Mouse (Mus musculus): ENCODE data around the gene Slc39a11. TPM values are rescaled to one million over a fixed set of nuclear protein-coding genes. Genes with fewer than 3 reads are reported as not detected.

Gene Slc39a11
- polyA plus RNA-seq, 1 experiment from 2014 or later: 38.5 TPM

GRCm38 (mm10) chr11:113230410-113231132 is 419.3 kb downstream of the Slc39a11 start:
- no peak overlapping the region for H3K9ac ChIP-seq (ENCODE audit: low read depth, low read length)
- no peak overlapping the region for H3K27ac ChIP-seq (ENCODE audit: low read length)
- H3K4me3 ChIP-seq (ENCODE audit: low read depth, low read length): no peak overlapping the region
- H3K27me3 ChIP-seq (ENCODE audit: control insufficient read depth, insufficient read depth, low read depth, low read length): peaks cover 4% of the 10 kb centered on the region; the same call in 1 of the 2 replicates
- no peak for ATAC-seq
- no peaks in the 10 kb centered on the region for H3K36me3 ChIP-seq (ENCODE audit: control insufficient read depth, insufficient read depth, low read length)
- H3K4me2 ChIP-seq (ENCODE audit: low read length): no peak overlapping the region
- peaks cover 6% of the 10 kb centered on the region; the same call in 1 of the 2 replicates for H3K4me1 ChIP-seq (ENCODE audit: control insufficient read depth, insufficient read depth, low read length)
- WGBS: 45% methylated on average over 6 of the region's 6 CpGs
- H3K9me3 ChIP-seq (replicated peaks; ENCODE audit: control insufficient read depth, low read length, poor library complexity, severe bottlenecking): no peaks in the 10 kb centered on the region

- H3K4me2 ChIP-seq (ENCODE audit: low read length): no peak overlapping the region
- H3K9ac ChIP-seq (ENCODE audit: low read depth, low read length): no peak overlapping the region
- no peak overlapping the region for H3K4me3 ChIP-seq (ENCODE audit: low read depth, low read length)
- WGBS: 67% methylated on average over 3 of the region's 3 CpGs
- no peak for ATAC-seq
- H3K9me3 ChIP-seq (replicated peaks; ENCODE audit: control insufficient read depth, low read length, poor library complexity, severe bottlenecking): no peaks in the 10 kb centered on the region
- H3K36me3 ChIP-seq (ENCODE audit: control insufficient read depth, insufficient read depth, low read length): no peaks in the 10 kb centered on the region
- H3K4me1 ChIP-seq (ENCODE audit: control insufficient read depth, insufficient read depth, low read length): peaks cover 12% of the 10 kb centered on the region; the same call in 1 of the 2 replicates
- H3K27me3 ChIP-seq (ENCODE audit: control insufficient read depth, insufficient read depth, low read depth, low read length): peaks cover 13% of the 10 kb centered on the region
- no peak overlapping the region for H3K27ac ChIP-seq (ENCODE audit: low read length)
Observed at GRCm38 (mm10) chr11:113225748-113226147, 424.1 kb downstream of the Slc39a11 start.

- no peak overlapping the region for H3K27ac ChIP-seq (ENCODE audit: low read length)
- ATAC-seq: no peak
- peaks cover 16% of the 10 kb centered on the region for H3K27me3 ChIP-seq (ENCODE audit: control insufficient read depth, insufficient read depth, low read depth, low read length)
- no peak overlapping the region for H3K9ac ChIP-seq (ENCODE audit: low read depth, low read length)
- 0 out of 2 replicates have a peak, but pooled peaks cover 8% of the 10 kb centered on the region for H3K4me1 ChIP-seq (ENCODE audit: control insufficient read depth, insufficient read depth, low read length)
- H3K4me2 ChIP-seq (ENCODE audit: low read length): no peak overlapping the region
- no peaks in the 10 kb centered on the region for H3K36me3 ChIP-seq (ENCODE audit: control insufficient read depth, insufficient read depth, low read length)
- H3K4me3 ChIP-seq (ENCODE audit: low read depth, low read length): no peak overlapping the region
- no peaks in the 10 kb centered on the region for H3K9me3 ChIP-seq (replicated peaks; ENCODE audit: control insufficient read depth, low read length, poor library complexity, severe bottlenecking)
- WGBS: 60% methylated on average over 4 of the region's 4 CpGs
Observed at GRCm38 (mm10) chr11:113223756-113224323, 426.0 kb downstream of the Slc39a11 start.

GRCm38 (mm10) chr11:113221267-113222195 is 428.3 kb downstream of the Slc39a11 start:
- peaks cover 16% of the 10 kb centered on the region for H3K27me3 ChIP-seq (ENCODE audit: control insufficient read depth, insufficient read depth, low read depth, low read length)
- H3K9ac ChIP-seq (ENCODE audit: low read depth, low read length): no peak overlapping the region
- no peak overlapping the region for H3K4me3 ChIP-seq (ENCODE audit: low read depth, low read length)
- 0 out of 2 replicates have a peak, but pooled peaks cover 8% of the 10 kb centered on the region for H3K4me1 ChIP-seq (ENCODE audit: control insufficient read depth, insufficient read depth, low read length)
- no peaks in the 10 kb centered on the region for H3K9me3 ChIP-seq (replicated peaks; ENCODE audit: control insufficient read depth, low read length, poor library complexity, severe bottlenecking)
- H3K27ac ChIP-seq (ENCODE audit: low read length): 0 out of 2 replicates have a peak overlapping the region, but pooled peaks have one; percentile 12
- peak; percentile 67 for ATAC-seq
- H3K36me3 ChIP-seq (ENCODE audit: control insufficient read depth, insufficient read depth, low read length): no peaks in the 10 kb centered on the region
- peak overlapping the region; percentile 18 for H3K4me2 ChIP-seq (ENCODE audit: low read length)
- WGBS: 23% methylated on average over 18 of the region's 18 CpGs

GRCm38 (mm10) chr11:113220649-113221048 is 429.2 kb downstream of the Slc39a11 start:
- H3K27ac ChIP-seq (ENCODE audit: low read length): no peak overlapping the region
- H3K9me3 ChIP-seq (replicated peaks; ENCODE audit: control insufficient read depth, low read length, poor library complexity, severe bottlenecking): no peaks in the 10 kb centered on the region
- 0 out of 2 replicates have a peak, but pooled peaks cover 8% of the 10 kb centered on the region for H3K4me1 ChIP-seq (ENCODE audit: control insufficient read depth, insufficient read depth, low read length)
- no peaks in the 10 kb centered on the region for H3K36me3 ChIP-seq (ENCODE audit: control insufficient read depth, insufficient read depth, low read length)
- H3K4me2 ChIP-seq (ENCODE audit: low read length): no peak overlapping the region
- peaks cover 18% of the 10 kb centered on the region for H3K27me3 ChIP-seq (ENCODE audit: control insufficient read depth, insufficient read depth, low read depth, low read length)
- WGBS: 75% methylated on average over 2 of the region's 2 CpGs
- H3K4me3 ChIP-seq (ENCODE audit: low read depth, low read length): no peak overlapping the region
- no peak for ATAC-seq
- no peak overlapping the region for H3K9ac ChIP-seq (ENCODE audit: low read depth, low read length)

GRCm38 (mm10) chr11:113214741-113215140 is 435.1 kb downstream of the Slc39a11 start:
- Histone ChIP-seq H3K4me1 (ENCODE audit: control insufficient read depth, insufficient read depth, low read length) (no peaks in the 10 kb centered on the region), H3K4me3 (ENCODE audit: low read depth, low read length) (no peak overlapping the region), H3K36me3 (ENCODE audit: control insufficient read depth, insufficient read depth, low read length) (no peaks in the 10 kb centered on the region), H3K4me2 (ENCODE audit: low read length) (no peak overlapping the region), H3K27me3 (ENCODE audit: control insufficient read depth, insufficient read depth, low read depth, low read length) (peaks cover 24% of the 10 kb centered on the region), H3K9me3 (replicated peaks; ENCODE audit: control insufficient read depth, low read length, poor library complexity, severe bottlenecking) (peaks cover 4% of the 10 kb centered on the region; the same call in 1 of the 2 replicates), H3K27ac (ENCODE audit: low read length) (no peak overlapping the region), H3K9ac (ENCODE audit: low read depth, low read length) (no peak overlapping the region)
- ATAC-seq: no peak
- 91% methylated on average over 7 of the region's 7 CpGs for WGBS

GRCm38 (mm10) chr11:113212390-113213025 is 437.4 kb downstream of the Slc39a11 start:
- Histone ChIP-seq H3K27me3 (ENCODE audit: control insufficient read depth, insufficient read depth, low read depth, low read length) (peaks cover 38% of the 10 kb centered on the region), H3K4me2 (ENCODE audit: low read length) (no peak overlapping the region), H3K9ac (ENCODE audit: low read depth, low read length) (no peak overlapping the region), H3K36me3 (ENCODE audit: control insufficient read depth, insufficient read depth, low read length) (no peaks in the 10 kb centered on the region), H3K9me3 (replicated peaks; ENCODE audit: control insufficient read depth, low read length, poor library complexity, severe bottlenecking) (peaks cover 4% of the 10 kb centered on the region; the same call in 1 of the 2 replicates), H3K27ac (ENCODE audit: low read length) (no peak overlapping the region), H3K4me3 (ENCODE audit: low read depth, low read length) (no peak overlapping the region), H3K4me1 (ENCODE audit: control insufficient read depth, insufficient read depth, low read length) (no peaks in the 10 kb centered on the region)
- 16% methylated on average over 13 of the region's 13 CpGs for WGBS
- ATAC-seq: no peak

- Histone ChIP-seq H3K4me3 (ENCODE audit: low read depth, low read length) (no peak overlapping the region), H3K4me2 (ENCODE audit: low read length) (no peak overlapping the region), H3K9ac (ENCODE audit: low read depth, low read length) (no peak overlapping the region), H3K27me3 (ENCODE audit: control insufficient read depth, insufficient read depth, low read depth, low read length) (peaks cover 37% of the 10 kb centered on the region), H3K4me1 (ENCODE audit: control insufficient read depth, insufficient read depth, low read length) (no peaks in the 10 kb centered on the region), H3K36me3 (ENCODE audit: control insufficient read depth, insufficient read depth, low read length) (no peaks in the 10 kb centered on the region), H3K9me3 (replicated peaks; ENCODE audit: control insufficient read depth, low read length, poor library complexity, severe bottlenecking) (peaks cover 1% of the 10 kb centered on the region; the same call in 1 of the 2 replicates), H3K27ac (ENCODE audit: low read length) (no peak overlapping the region)
- WGBS: 82% methylated on average over 16 of the region's 16 CpGs
- ATAC-seq: no peak
Observed at GRCm38 (mm10) chr11:113209220-113209878, 440.5 kb downstream of the Slc39a11 start.

Measured in midbrain, embryonic 16.5 days (tissue).